Mouse (Mus musculus): Measurements from ENCODE around the gene Lca5l.
"Not testable (repeated sequence)": the region's sequence is repeated elsewhere in the genome, so short reads cannot be mapped to it uniquely, and the experiment has no call there.

Lca5l gene

GRCm38 (mm10) chr16:96168837-96169236, 23.2 kb downstream of the Lca5l start:
- DNase-seq (ENCODE audit: low spot score): no peak

- no peak for DNase-seq (ENCODE audit: low spot score)
Observed at GRCm38 (mm10) chr16:96165723-96166264, 26.3 kb downstream of the Lca5l start.

DNA sequence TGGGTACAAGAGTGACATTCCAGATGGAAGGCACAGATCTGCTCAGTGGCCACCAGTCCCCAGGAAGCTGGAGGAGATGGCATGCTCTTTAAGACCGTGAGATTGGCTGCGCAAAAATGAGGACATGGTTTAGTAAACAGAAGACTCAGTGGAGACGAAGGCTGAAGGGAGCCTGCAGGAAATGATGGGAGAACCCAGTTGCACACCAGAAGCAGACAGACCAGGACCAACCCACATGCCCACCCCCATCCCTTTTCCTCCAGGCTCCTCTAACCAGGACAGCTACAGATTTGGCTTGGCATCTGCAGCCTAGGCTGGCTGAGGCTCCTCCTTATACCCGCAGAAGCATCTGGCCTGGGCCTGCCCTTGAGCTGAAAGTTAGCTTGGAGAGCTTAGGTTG, 30.7 kb downstream of the Lca5l start:
- DNase-seq (ENCODE audit: low spot score): no peak

GRCm38 (mm10) chr16:96160927-96161326, 31.1 kb downstream of the Lca5l start:
- DNase-seq (ENCODE audit: low spot score): no peak

GRCm38 (mm10) chr16:96159794-96160346, 32.2 kb downstream of the Lca5l start:
- DNase-seq (ENCODE audit: low spot score): no peak

DNA sequence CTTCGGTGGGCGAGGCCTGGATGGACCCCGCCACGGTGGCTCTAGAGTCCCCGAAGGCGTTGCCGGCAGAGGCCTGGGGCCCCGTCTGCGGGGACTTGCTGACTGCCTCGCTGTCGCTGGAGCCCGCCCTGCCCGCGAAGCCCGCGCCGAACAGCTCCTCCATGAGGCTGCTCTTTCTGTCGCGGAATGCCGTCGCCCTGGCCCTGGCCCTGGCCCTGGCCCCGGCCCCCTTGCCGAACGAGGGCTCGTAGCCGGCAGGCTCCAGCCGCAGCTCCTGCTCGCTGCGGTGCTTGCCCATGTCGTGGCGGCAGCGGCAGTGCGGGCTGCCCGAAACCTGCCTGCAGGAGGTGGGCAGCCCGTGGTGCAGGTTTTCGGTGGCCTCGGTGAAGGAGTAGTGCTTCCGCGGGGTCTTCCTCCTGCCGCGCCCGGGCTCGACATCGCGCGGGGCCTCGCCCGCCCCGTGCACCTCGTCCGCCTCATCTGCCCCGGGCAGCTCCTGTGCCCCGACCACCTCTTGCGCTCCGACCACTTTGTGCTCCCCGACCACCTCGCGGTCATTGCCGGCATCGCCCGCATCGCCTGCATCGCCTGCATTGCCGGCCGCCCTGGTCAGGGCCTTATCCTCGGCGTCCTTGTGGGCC, 32.9 kb downstream of the Lca5l start:
- peak; percentile 35 for DNase-seq (ENCODE audit: low spot score)

- no peak for DNase-seq (ENCODE audit: low spot score)
Observed at GRCm38 (mm10) chr16:96158511-96159080, 33.5 kb downstream of the Lca5l start.

- DNase-seq (ENCODE audit: low spot score): peak; percentile 76
Observed at GRCm38 (mm10) chr16:96157171-96157570, 34.9 kb downstream of the Lca5l start.

DNA sequence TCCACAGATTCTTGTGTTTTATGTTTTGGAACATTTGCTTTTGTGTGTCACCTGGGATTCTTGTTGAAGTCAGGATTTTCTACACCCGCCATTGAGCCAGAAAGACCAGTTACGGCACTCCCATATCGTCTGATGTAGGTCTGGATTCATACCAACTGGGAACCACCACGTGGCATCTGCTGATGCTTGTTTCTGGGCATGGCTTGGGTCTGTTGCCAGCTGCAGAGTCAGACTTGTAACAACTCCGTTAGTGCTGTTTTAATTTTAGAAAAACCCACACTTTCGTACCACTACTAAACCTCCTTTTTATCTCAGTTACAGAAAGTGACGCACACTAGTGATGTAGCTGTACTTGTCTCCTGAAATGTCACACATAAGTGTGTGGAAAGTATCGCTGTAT, 36.1 kb downstream of the Lca5l start:
- DNase-seq (ENCODE audit: low spot score): peak; percentile 69

GRCm38 (mm10) chr16:96154476-96154875, 37.6 kb downstream of the Lca5l start:
- DNase-seq (ENCODE audit: low spot score): no peak

- DNase-seq (ENCODE audit: low spot score): peak; percentile 70
Observed at GRCm38 (mm10) chr16:96151551-96151950, 40.5 kb downstream of the Lca5l start.

DNA sequence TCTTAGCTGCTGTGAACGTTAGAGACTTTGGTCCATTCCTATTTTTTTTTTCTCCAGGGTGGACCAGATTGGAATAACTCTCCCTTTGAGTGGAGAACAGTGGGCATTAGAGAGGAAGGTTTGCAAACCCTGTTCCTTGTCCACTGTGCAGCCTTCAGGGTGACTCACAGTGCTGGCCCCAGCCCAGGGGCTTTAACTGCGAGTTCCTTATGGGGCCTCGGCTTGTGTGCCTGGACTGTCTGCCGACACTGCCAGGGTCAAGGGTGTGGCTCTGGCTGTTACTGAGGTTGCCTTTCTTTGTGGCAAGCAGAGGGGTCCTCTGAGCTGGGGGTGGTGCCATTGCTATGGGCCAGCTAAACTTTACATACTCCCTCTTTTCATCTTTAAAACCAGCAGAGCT, 41.1 kb downstream of the Lca5l start:
- no peak for DNase-seq (ENCODE audit: low spot score)

DNA sequence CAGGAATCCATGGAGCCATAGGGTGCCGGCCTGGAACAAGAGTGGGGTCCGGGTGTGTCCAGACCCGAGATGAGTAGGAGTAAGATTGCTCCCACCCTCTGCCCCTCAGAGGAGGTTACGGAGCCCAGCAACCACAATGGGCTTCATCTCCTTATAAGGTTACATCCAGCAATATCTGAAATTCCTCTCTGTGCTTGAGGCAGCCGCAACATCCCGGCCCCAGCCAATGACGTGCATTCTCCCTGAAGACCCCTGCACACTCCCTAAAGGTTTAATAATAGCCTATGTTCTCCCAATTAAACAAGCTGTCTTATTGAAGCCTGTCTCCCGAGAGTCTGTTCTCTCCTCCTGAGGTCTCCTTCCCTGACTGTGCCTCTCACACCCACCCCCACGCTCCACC, 42.8 kb downstream of the Lca5l start:
- DNase-seq (ENCODE audit: low spot score): no peak

DNA sequence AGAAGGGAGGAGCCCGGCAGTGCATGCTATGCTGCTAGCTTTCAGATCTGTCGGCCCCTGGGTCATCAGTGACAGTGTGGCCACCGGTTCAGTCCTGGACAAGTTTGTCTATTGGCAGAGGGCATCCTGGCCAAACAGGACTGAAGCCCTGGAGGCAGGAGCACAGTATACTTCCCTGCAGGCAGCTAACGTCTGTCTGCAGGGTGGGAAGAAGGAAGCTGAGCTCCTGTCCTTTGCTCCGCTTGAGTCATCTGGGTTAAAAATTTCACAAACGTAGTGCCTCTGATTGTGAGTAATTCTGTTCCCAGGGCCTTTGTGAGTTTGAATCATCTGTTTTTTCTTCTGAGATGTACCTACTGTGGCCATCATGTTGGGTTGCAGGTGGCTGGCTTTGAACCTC, 43.2 kb downstream of the Lca5l start:
- no peak for DNase-seq (ENCODE audit: low spot score)

DNA sequence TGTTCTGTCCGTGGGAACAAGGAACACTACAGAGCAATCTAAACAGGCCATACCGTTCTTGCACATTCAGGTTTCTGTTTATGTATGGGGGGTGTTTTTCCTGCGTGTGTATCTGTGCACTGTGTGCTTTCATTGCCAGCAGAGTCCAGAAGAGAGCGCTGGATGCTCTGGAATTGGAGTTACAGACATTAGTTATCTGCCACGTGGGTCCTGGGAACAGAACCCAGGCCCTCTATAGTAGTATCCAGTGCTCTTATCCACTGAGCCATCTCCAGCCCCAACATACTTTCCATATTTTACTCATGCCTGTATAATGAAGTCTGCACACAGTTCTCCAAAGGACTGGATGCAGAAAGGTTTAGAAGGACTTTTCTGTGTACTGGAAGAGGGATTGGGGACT, 46.3 kb downstream of the Lca5l start:
- no peak for DNase-seq (ENCODE audit: low spot score)

DNA sequence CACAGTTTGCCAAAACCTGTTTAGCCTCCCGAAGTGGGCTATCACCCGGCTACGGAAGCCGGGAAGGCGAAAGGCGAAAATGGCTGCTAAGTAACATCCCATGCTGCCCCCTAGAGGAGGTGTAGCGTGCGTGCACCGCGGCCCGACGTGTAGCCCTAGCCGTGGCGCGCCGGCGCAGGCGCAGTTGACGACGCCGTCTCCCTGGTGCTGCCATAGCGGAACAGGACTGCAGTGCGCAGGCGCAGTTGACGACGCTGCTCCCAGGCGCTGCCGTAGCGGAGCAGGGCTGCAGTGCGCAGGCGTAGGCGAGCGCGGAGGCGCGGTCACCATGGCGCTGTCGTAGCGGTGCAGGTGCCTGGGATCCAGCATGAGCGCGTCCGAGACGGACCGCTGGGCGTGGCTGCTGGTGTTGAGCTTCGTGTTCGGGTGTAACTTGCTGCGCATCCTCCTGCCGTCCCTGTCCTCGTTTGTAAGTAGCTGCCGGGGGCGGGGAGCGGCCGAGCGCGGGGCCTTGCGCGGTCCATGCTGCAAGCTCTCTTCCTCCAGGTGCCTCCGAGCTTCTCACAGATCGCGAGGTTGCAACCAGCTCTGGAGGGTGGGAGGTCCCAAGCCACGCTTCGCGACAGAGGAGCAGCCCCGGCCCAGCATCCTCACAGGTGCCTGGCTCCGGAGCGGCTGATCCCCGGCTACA, 46.8 kb downstream of the Lca5l start, which contains the start of gene Wrb:
Gene Wrb (plus strand): TSS at position 298 of the 691 bp plus-strand sequence.
- peak; percentile 100 for DNase-seq (ENCODE audit: low spot score)

- not testable (repeated sequence) for DNase-seq (ENCODE audit: low spot score)
Observed at GRCm38 (mm10) chr16:96144748-96145109, 47.3 kb downstream of the Lca5l start.

DNA sequence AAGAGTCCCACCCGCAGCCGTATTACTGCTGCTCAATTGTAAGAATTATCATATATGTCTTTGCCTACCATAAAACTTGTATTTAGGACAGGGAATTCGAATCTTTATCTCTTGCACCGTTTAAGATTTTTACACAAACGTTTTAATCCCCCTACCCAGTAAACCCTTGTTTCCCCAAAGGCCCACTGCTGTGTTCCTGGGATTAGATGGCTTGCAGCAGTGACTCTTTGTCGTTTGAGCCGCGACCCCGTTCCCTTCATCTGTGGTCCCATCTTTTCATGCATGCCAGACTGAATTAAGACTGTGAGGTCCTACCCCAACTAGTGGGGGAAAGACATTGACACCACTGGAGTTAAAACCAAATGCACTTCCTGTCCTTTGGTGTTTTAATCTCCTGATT, 63.6 kb downstream of the Lca5l start:
- no peak for DNase-seq (ENCODE audit: low spot score)

GRCm38 (mm10) chr16:96127657-96128344, 64.3 kb downstream of the Lca5l start, which contains the start of gene Hmgn1:
TSS of gene Hmgn1 (minus strand) at chr16:96127729.
- peak; percentile 97 for DNase-seq (ENCODE audit: low spot score)

- DNase-seq (ENCODE audit: low spot score): no peak
Observed at GRCm38 (mm10) chr16:96127288-96127656, 64.8 kb downstream of the Lca5l start.

- DNase-seq (ENCODE audit: low spot score): no peak
Observed at GRCm38 (mm10) chr16:96126684-96127171, 65.3 kb downstream of the Lca5l start.

DNA sequence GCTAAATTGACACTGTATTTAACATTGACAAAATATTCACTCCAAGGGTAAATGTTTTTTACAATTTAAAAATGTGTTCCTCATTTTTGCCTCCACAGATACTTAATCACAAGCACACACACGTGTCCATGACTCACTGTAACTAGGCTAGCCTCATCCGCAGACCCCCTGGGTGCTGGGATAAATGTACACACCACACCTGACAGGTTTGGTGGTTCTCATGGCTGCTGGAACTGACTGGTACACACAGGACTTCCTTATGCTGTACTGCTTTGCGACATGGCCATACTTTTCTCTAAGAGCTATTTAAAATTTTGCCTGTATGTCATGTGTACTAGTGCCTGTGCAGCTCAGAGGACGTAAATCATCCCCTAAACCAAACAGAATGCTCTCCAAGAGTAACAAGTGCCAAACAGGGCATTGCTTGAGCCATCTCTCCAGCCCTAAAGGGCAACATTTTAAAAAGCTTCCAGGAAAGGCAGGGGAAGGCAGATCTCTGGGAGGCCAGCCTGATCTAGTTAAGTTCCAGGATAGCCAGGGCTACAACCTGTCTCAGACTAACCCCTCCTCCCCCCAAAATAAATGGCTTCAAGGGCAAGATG, 71.9 kb downstream of the Lca5l start:
- no peak for DNase-seq (ENCODE audit: low spot score)
